Mouse (Mus musculus) adrenal gland, postnatal 10 days (tissue): ENCODE measurements around the gene Aamdc. TPM values are rescaled to one million over a fixed set of nuclear protein-coding genes. Genes with fewer than 3 reads are reported as not detected.

Experiments
- DNase-seq: peaks from one replicate; pipeline ENCODE4 v3.0.0; 2021; ENCODE audit warnings: mixed read lengths
- total RNA-seq, 2 experiments: library from RNA; stranded (reverse); gene quantifications; 2 replicates each; pipeline ENCODE4 v1.2.3; 2021

Gene Aamdc
- total RNA-seq, 2 experiments from 2014 or later: 38.3 to 49.7 TPM

GRCm38 (mm10) chr7:97514786-97515185, 64.5 kb downstream of the Aamdc start:
- no peak for DNase-seq

DNA sequence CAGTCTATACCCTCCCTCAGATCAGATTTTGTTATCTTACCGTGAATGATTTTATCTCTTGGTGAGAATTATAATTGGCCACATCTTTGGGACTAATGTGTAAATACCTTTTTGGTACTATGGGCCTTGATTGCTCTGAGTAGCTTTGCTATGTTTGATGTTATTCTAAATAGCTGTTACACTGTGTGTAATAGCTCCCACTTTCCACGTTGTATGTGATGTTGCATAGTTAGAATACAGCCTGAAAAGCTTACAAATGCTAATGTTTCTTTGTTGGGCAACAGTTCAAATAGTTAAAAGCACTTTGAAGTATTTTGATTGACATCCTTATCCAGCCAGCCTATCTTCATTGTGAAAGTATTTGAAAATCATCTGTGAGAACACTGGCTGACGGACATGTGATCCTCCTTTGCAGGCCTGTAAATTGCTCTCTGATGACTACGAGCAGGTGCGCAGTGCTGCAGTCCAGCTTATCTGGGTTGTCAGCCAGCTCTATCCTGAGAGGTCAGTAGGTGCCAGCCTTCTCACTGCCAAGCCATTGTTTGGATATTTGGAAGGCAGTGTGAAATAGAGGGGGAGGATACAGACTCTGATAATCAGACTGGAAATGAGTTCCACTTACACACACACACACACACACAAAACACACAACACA, 78.6 kb downstream of the Aamdc start:
- DNase-seq: no peak

Other genes with a start within 250 kb of the Aamdc start
- 1 to 10 TPM; 3.6 to 7.1 TPM for gene Usp35, start 247.5 kb downstream of the Aamdc start, total RNA-seq
- gene Kctd21, start 247.2 kb downstream of the Aamdc start, total RNA-seq: 1 to 10 TPM; 4.0 to 5.4 TPM
- gene Alg8, start 207.9 kb downstream of the Aamdc start, total RNA-seq: 10 to 100 TPM; 13.2 to 13.8 TPM
- gene Ndufc2, start 179.5 kb downstream of the Aamdc start, total RNA-seq: 100 to 1,000 TPM; 603 to 657 TPM
- gene Thrsp, start 161.8 kb downstream of the Aamdc start, total RNA-seq: 100 to 1,000 TPM; 444 to 455 TPM
- 1 to 10 TPM; 2.0 to 3.1 TPM for gene Kctd14, start 128.2 kb downstream of the Aamdc start, total RNA-seq
- gene Ints4, start 98.5 kb downstream of the Aamdc start, total RNA-seq: 10 to 100 TPM; 47.3 to 56.3 TPM
- gene Rsf1, start 392 bp upstream of the Aamdc start, total RNA-seq: 10 to 100 TPM; 24.8 to 28.5 TPM
- gene Clns1a, start 117.1 kb upstream of the Aamdc start, total RNA-seq: 10 to 100 TPM; 57.5 to 59.1 TPM
- gene Aqp11, start 158.8 kb upstream of the Aamdc start, total RNA-seq: 1 to 10 TPM; 6.5 to 6.9 TPM
- gene Pak1, start 209.0 kb upstream of the Aamdc start, total RNA-seq: 10 to 100 TPM; 17.7 to 20.7 TPM